Mouse (Mus musculus): ENCODE measurements at regions not wholly inside any gene's neighbourhood (a gene's known extent, or its start where the extent isn't known, plus 50 kb on each side); places are given as distances from the start of the nearest gene placed in this dataset.

DNA sequence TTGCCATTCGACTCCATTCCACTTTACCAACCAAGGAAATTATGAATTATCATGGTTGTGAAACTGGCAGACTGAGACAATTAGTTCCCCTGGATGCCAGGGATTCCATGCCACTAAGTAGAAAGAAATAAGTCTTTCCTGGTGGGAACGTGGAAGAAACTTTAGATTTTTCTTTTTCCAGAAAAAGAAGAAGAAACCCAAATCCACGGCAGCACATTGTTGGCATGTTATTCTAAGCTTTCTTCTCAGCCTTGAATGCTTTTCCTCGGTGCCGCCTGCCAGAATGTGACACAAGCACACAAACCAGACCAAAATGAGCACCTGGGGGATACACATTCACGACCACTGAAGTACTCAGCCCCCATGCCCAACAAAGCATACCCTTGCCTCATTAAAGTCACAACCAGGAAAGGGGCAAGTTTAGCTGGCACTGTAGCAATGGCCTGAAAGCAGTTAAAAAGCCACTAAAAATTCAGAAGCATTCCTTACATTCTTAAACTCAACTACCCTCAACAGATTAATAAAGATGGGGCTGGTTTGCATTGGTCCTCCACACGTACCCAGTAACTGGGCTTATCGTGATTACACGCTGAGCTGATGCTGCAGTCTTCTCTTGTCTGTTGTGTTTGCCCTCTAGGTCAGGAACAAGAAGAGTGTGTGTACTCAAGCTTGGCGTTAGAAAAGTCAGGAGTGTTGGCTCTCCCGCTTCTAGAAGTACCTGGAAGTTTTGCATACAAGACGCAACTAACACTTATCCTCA lies 266.4 kb downstream of the Gja1 start:
- Histone ChIP-seq H3K27ac (ENCODE audit: insufficient read depth, low read length) (no peak overlapping the region), H3K4me1 (ENCODE audit: control insufficient read depth, insufficient read depth, low read length) (no peaks in the 10 kb centered on the region), H3K4me3 (ENCODE audit: insufficient read depth, low read length) (no peak overlapping the region)
- TF ChIP-seq CTCF (IDR thresholded peaks at IDR 0.05; ENCODE audit: extremely low read depth, insufficient read depth, low read length) (no peak), POLR2A (IDR thresholded peaks at IDR 0.05; ENCODE audit: extremely low read depth, insufficient read depth, low read length) (no peak)

DNA sequence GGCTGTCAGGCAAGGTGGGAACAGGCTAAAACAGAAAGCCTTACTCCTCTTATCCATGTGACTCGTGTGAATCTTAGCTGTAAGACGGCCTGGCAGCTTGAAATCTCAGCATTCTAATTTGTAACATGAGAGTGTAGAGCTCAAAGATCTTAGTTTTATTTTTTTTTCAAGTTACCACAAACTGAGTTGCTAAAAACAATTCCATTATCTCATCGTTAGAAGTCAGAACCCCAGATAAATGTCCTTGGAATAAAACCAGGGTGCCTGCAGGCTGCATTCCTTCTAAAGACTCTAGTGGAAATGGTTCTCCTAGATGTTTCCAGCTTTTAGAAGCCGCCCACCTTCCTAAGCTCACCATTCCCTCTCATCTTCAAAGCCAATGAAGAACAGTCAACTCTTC lies 283.4 kb downstream of the Gja1 start:
- no peak for TF ChIP-seq CTCF (IDR thresholded peaks at IDR 0.05; ENCODE audit: extremely low read depth, insufficient read depth, low read length)
- TF ChIP-seq POLR2A (IDR thresholded peaks at IDR 0.05; ENCODE audit: extremely low read depth, insufficient read depth, low read length) = no peak
- Histone ChIP-seq H3K27ac (ENCODE audit: insufficient read depth, low read length) (no peak overlapping the region), H3K4me1 (ENCODE audit: control insufficient read depth, insufficient read depth, low read length) (no peaks in the 10 kb centered on the region), H3K4me3 (ENCODE audit: insufficient read depth, low read length) (no peak overlapping the region)

DNA sequence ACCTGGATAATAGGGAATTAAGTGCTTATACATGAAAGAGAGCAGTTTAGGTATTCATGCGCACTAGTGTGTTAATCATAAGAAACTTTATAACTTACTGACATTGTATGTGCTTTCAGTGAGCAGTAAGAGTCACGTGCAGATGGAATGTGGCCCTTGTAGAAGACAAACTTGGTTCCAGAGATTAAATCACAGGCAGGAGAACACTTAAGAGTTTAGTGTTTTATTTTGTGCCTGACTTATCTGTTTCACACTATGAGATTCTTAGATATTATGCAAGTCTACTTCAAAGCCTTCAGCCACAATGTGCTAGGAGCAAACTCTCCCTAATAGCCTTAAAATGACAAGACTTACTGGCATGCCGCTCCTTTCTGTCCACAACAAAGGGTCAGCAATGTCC lies 296.8 kb downstream of the Gja1 start:
- Histone ChIP-seq H3K4me1 (ENCODE audit: control insufficient read depth, insufficient read depth, low read length) (no peaks in the 10 kb centered on the region), H3K4me3 (ENCODE audit: insufficient read depth, low read length) (no peak overlapping the region), H3K27ac (ENCODE audit: insufficient read depth, low read length) (no peak overlapping the region)
- TF ChIP-seq CTCF (IDR thresholded peaks at IDR 0.05; ENCODE audit: extremely low read depth, insufficient read depth, low read length) = no peak
- TF ChIP-seq POLR2A (IDR thresholded peaks at IDR 0.05; ENCODE audit: extremely low read depth, insufficient read depth, low read length) = no peak

DNA sequence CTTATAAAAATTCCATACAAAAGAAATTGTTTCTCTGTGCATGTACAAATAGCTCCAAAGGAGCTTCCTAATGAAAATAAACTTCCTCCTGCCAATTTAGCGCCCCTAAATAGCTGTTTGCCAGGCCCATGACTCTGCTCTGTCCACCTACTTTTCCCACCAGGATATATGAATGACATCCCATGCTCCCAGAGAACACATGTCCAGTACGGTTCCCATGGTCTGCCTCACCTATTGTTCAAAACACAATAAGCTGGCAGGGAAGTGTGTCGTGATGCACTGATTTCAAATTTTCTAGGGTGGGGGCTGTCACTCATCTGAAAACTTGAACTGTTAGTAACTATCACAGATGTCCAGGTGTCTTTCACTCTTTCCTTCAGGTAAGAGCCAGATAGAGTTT lies 305.8 kb downstream of the Gja1 start:
- Histone ChIP-seq H3K4me1 (ENCODE audit: control insufficient read depth, insufficient read depth, low read length) (no peaks in the 10 kb centered on the region), H3K4me3 (ENCODE audit: insufficient read depth, low read length) (no peak overlapping the region), H3K27ac (ENCODE audit: insufficient read depth, low read length) (no peak overlapping the region)
- no peak for TF ChIP-seq POLR2A (IDR thresholded peaks at IDR 0.05; ENCODE audit: extremely low read depth, insufficient read depth, low read length)
- no peak for TF ChIP-seq CTCF (IDR thresholded peaks at IDR 0.05; ENCODE audit: extremely low read depth, insufficient read depth, low read length)

GRCm38 (mm10) chr10:56685655-56686250 lies 308.6 kb downstream of the Gja1 start:
- H3K4me1 ChIP-seq (ENCODE audit: control insufficient read depth, insufficient read depth, low read length) = no peaks in the 10 kb centered on the region
- TF ChIP-seq POLR2A (IDR thresholded peaks at IDR 0.05; ENCODE audit: extremely low read depth, insufficient read depth, low read length) = no peak
- TF ChIP-seq CTCF (IDR thresholded peaks at IDR 0.05; ENCODE audit: extremely low read depth, insufficient read depth, low read length) = no peak
- no peak overlapping the region for H3K4me3 ChIP-seq (ENCODE audit: insufficient read depth, low read length)
- no peak overlapping the region for H3K27ac ChIP-seq (ENCODE audit: insufficient read depth, low read length)

- H3K4me1 ChIP-seq (ENCODE audit: control insufficient read depth, insufficient read depth, low read length) = no peaks in the 10 kb centered on the region
- TF ChIP-seq CTCF (IDR thresholded peaks at IDR 0.05; ENCODE audit: extremely low read depth, insufficient read depth, low read length) (no peak), POLR2A (IDR thresholded peaks at IDR 0.05; ENCODE audit: extremely low read depth, insufficient read depth, low read length) (no peak)
- H3K27ac ChIP-seq (ENCODE audit: insufficient read depth, low read length) = no peak overlapping the region
- H3K4me3 ChIP-seq (ENCODE audit: insufficient read depth, low read length) = no peak overlapping the region
Measured at GRCm38 (mm10) chr10:56691467-56691866, 314.3 kb downstream of the Gja1 start.

- Histone ChIP-seq H3K4me3 (ENCODE audit: insufficient read depth, low read length) (no peak overlapping the region), H3K4me1 (ENCODE audit: control insufficient read depth, insufficient read depth, low read length) (no peaks in the 10 kb centered on the region), H3K27ac (ENCODE audit: insufficient read depth, low read length) (no peak overlapping the region)
- no peak for TF ChIP-seq CTCF (IDR thresholded peaks at IDR 0.05; ENCODE audit: extremely low read depth, insufficient read depth, low read length)
- no peak for TF ChIP-seq POLR2A (IDR thresholded peaks at IDR 0.05; ENCODE audit: extremely low read depth, insufficient read depth, low read length)
Measured at GRCm38 (mm10) chr10:56695100-56695499, 318.0 kb downstream of the Gja1 start.

GRCm38 (mm10) chr10:56700126-56700525 lies 323.0 kb downstream of the Gja1 start:
- no peak overlapping the region for H3K27ac ChIP-seq (ENCODE audit: insufficient read depth, low read length)
- no peaks in the 10 kb centered on the region for H3K4me1 ChIP-seq (ENCODE audit: control insufficient read depth, insufficient read depth, low read length)
- no peak overlapping the region for H3K4me3 ChIP-seq (ENCODE audit: insufficient read depth, low read length)
- TF ChIP-seq CTCF (IDR thresholded peaks at IDR 0.05; ENCODE audit: extremely low read depth, insufficient read depth, low read length) = no peak
- no peak for TF ChIP-seq POLR2A (IDR thresholded peaks at IDR 0.05; ENCODE audit: extremely low read depth, insufficient read depth, low read length)

GRCm38 (mm10) chr10:56708411-56708810 lies 331.3 kb downstream of the Gja1 start:
- no peak for TF ChIP-seq CTCF (IDR thresholded peaks at IDR 0.05; ENCODE audit: extremely low read depth, insufficient read depth, low read length)
- TF ChIP-seq POLR2A (IDR thresholded peaks at IDR 0.05; ENCODE audit: extremely low read depth, insufficient read depth, low read length) = no peak
- Histone ChIP-seq H3K4me3 (ENCODE audit: insufficient read depth, low read length) (no peak overlapping the region), H3K4me1 (ENCODE audit: control insufficient read depth, insufficient read depth, low read length) (no peaks in the 10 kb centered on the region), H3K27ac (ENCODE audit: insufficient read depth, low read length) (no peak overlapping the region)

- no peak for TF ChIP-seq POLR2A (IDR thresholded peaks at IDR 0.05; ENCODE audit: extremely low read depth, insufficient read depth, low read length)
- no peak for TF ChIP-seq CTCF (IDR thresholded peaks at IDR 0.05; ENCODE audit: extremely low read depth, insufficient read depth, low read length)
- no peak overlapping the region for H3K4me3 ChIP-seq (ENCODE audit: insufficient read depth, low read length)
- H3K4me1 ChIP-seq (ENCODE audit: control insufficient read depth, insufficient read depth, low read length) = no peaks in the 10 kb centered on the region
- no peak overlapping the region for H3K27ac ChIP-seq (ENCODE audit: insufficient read depth, low read length)
Measured at GRCm38 (mm10) chr10:56708886-56709285, 331.8 kb downstream of the Gja1 start.
